Mouse (Mus musculus) bone marrow, adult 2 months (tissue): Measurements from ENCODE around the gene Nt5c3b.

Source experiments
- CTCF ChIP-seq: fragments of 200-500 bp; IDR thresholded peaks from 2 replicates; pipeline ENCODE4 v1.5.1; 2011; ENCODE audit warnings: low read length, control low read depth; ENCODE audit not compliant: control insufficient read depth, insufficient read depth
- POLR2A ChIP-seq: fragments of 200-500 bp; IDR thresholded peaks from 2 replicates; pipeline ENCODE4 v1.6.1; 2011; ENCODE audit warnings: low read depth, mild to moderate bottlenecking, control low read depth, low read length, borderline replicate concordance; ENCODE audit not compliant: control insufficient read depth

DNA sequence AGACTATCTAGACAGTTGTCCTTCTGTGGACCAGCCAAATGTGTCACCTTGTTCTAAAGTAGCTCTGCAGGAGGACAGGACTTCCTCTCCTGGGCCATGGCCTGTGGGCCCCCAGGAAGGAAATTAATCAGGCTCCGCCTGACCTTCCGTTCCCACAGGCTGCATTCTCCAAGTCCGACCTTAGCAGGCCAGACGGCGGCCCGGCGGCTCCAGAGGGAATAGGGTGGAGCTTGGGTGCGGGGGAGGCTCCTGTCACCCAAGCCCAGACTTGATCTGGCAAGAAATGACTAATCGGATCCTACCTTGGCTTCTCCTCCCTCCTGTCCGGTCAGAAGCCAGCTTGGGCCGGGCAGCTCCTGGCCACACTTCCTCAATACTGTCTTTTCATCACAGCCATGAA, 46.4 kb downstream of the Nt5c3b start:
- TF ChIP-seq CTCF (no peak), POLR2A (0 out of 2 replicates have a peak, but pooled peaks have one; percentile 8)
